Mouse (Mus musculus) ES-E14 (cell line): ENCODE data around the gene Eya3. TPM values are rescaled to one million over a fixed set of nuclear protein-coding genes. Genes with fewer than 3 reads are reported as not detected.

Experiments
- DNase-seq: peaks from one replicate; pipeline ENCODE4 v3.0.0-alpha.2; 2013; ENCODE audit warnings: low read depth, low spot score
- H3K27ac ChIP-seq: 2 replicates; pipeline ENCODE4 v1.5.1; 2012; ENCODE audit warnings: low read depth, mild to moderate bottlenecking, low read length, moderate library complexity, mixed read lengths; ENCODE audit not compliant: poor library complexity, insufficient read depth, severe bottlenecking
- H3K36me3 ChIP-seq: 2 replicates; pipeline ENCODE4 v1.6.1; 2012; ENCODE audit warnings: mild to moderate bottlenecking, low read length, moderate library complexity, mixed read lengths; ENCODE audit not compliant: control insufficient read depth, poor library complexity, insufficient read depth, severe bottlenecking
- H3K4me1 ChIP-seq, 2 experiments: fragments of 150-350 bp in 1 of 2; sonication (generic) in 1 of 2; 2 replicates each; pipeline ENCODE4 v1.6.1; 2012; ENCODE audit warnings: low read length in 2 of 2, mild to moderate bottlenecking in 1 of 2, mixed read lengths in 1 of 2; ENCODE audit not compliant: control insufficient read depth in 2 of 2, insufficient read depth in 2 of 2, poor library complexity in 1 of 2
- H3K4me3 ChIP-seq, 2 experiments: fragments of 150-350 bp in 1 of 2; sonication (generic) in 1 of 2; 2 replicates each; pipeline ENCODE4 v1.5.1; 2012; ENCODE audit warnings: low read length in 2 of 2, low read depth in 1 of 2, mild to moderate bottlenecking in 1 of 2, mixed read lengths in 1 of 2; ENCODE audit not compliant: insufficient read depth in 1 of 2, poor library complexity in 1 of 2, severe bottlenecking in 1 of 2
- H3K9ac ChIP-seq: 2 replicates; pipeline ENCODE4 v1.6.1; 2012; ENCODE audit warnings: low read depth, mild to moderate bottlenecking, low read length, mixed read lengths; ENCODE audit not compliant: poor library complexity, insufficient read depth, severe bottlenecking
- H3K9me3 ChIP-seq: fragments of 150-350 bp; sonication (generic); 2 replicates; pipeline ENCODE4 v1.6.1; 2012; ENCODE audit warnings: low read depth, mild to moderate bottlenecking, low read length; ENCODE audit not compliant: control insufficient read depth, insufficient read depth
- CHD2 ChIP-seq: IDR thresholded peaks from 2 replicates; pipeline ENCODE4 v1.6.1; 2014; ENCODE audit warnings: mild to moderate bottlenecking, low read depth, low read length, inconsistent platforms
- HCFC1 ChIP-seq: IDR thresholded peaks from 2 replicates; pipeline ENCODE4 v1.6.1; 2012; ENCODE audit warnings: low read length, inconsistent platforms, borderline replicate concordance; ENCODE audit not compliant: insufficient read depth
- MAFK ChIP-seq: IDR thresholded peaks from 2 replicates; pipeline ENCODE4 v1.6.1; 2014; ENCODE audit warnings: mild to moderate bottlenecking, low read depth, low read length, inconsistent platforms; ENCODE audit not compliant: insufficient read depth
- ZC3H11A ChIP-seq: IDR thresholded peaks from 2 replicates; pipeline ENCODE4 v1.6.1; 2012; ENCODE audit warnings: low read depth, mild to moderate bottlenecking, inconsistent platforms, low read length, borderline replicate concordance
- ZNF384 ChIP-seq: IDR thresholded peaks from 2 replicates; pipeline ENCODE4 v1.6.1; 2012; ENCODE audit warnings: low read depth, low read length, inconsistent platforms
- in situ Hi-C, 2 experiments: fragments of 600-800 bp; cut with MboI; formaldehyde crosslinking; loops; one replicate each; pipeline ENCODE4 v1.15.1; 2025; ENCODE audit warnings: low sequenced_read_pairs in 2 of 2, inconsistent platforms in 1 of 2; ENCODE audit not compliant: unreplicated experiment in 2 of 2
- total RNA-seq: library from RNA; depleted of rRNA; stranded (reverse); fragments of 300-350 nt; gene quantifications from 2 replicates; pipeline ENCODE4 v1.2.3, GENCODE M21; 2012

Eya3 gene
- total RNA-seq, 1 experiment = 31.9 TPM

GRCm38 (mm10) chr4:132748778-132749177, 110.0 kb downstream of the Eya3 start:
- H3K36me3 ChIP-seq = peaks cover 2% of the 10 kb centered on the region; the same call in 1 of the 2 replicates
- H3K4me3 ChIP-seq = no peak overlapping the region
- no peak for DNase-seq
- peak overlapping the region; percentile 73 for H3K27ac ChIP-seq
- in situ Hi-C loops = no loop called here
- no peak overlapping the region for H3K9ac ChIP-seq
- H3K9me3 ChIP-seq = no peaks in the 10 kb centered on the region
- H3K4me1 ChIP-seq = peaks cover 0 to 20% of the 10 kb centered on the region in 2 experiments; a peak in 2 of 4 replicates
- TF ChIP-seq ZNF384 (no peak), MAFK (no peak), CHD2 (no peak), ZC3H11A (no peak), HCFC1 (no peak)

GRCm38 (mm10) chr4:132749258-132749982, 110.6 kb downstream of the Eya3 start:
- no peaks in the 10 kb centered on the region for H3K9me3 ChIP-seq
- TF ChIP-seq HCFC1 (no peak), ZNF384 (peak; percentile 74)
- H3K9ac ChIP-seq = no peak overlapping the region
- in situ Hi-C loops = no loop called here
- DNase-seq = no peak
- H3K27ac ChIP-seq = peak overlapping the region; percentile 73; the same call in 1 of the 2 replicates
- H3K4me3 ChIP-seq = no peak overlapping the region
- peaks cover 2% of the 10 kb centered on the region; the same call in 1 of the 2 replicates for H3K36me3 ChIP-seq
- peaks cover 0 to 20% of the 10 kb centered on the region in 2 experiments; a peak in 2 of 4 replicates for H3K4me1 ChIP-seq

GRCm38 (mm10) chr4:132752992-132753391, 114.2 kb downstream of the Eya3 start:
- no peak overlapping the region for H3K27ac ChIP-seq
- peaks cover 5 to 11% of the 10 kb centered on the region in 2 experiments; a peak in 3 of 4 replicates for H3K4me1 ChIP-seq
- no peak for DNase-seq
- no peak overlapping the region for H3K4me3 ChIP-seq
- no peaks in the 10 kb centered on the region for H3K9me3 ChIP-seq
- in situ Hi-C loops = no loop called here
- no peaks in the 10 kb centered on the region; the same call in 1 of the 2 replicates for H3K36me3 ChIP-seq
- TF ChIP-seq HCFC1 = no peak
- TF ChIP-seq MAFK = no peak
- no peak for TF ChIP-seq ZNF384
- TF ChIP-seq ZC3H11A = no peak
- no peak for TF ChIP-seq CHD2
- no peak overlapping the region for H3K9ac ChIP-seq

- Histone ChIP-seq H3K4me1 (peaks cover 5 to 6% of the 10 kb centered on the region in 2 experiments; a peak in 3 of 4 replicates), H3K27ac (no peak within 1 kb of the TSS), H3K36me3 (no peaks in the 10 kb centered on the region; the same call in 1 of the 2 replicates), H3K9me3 (no peaks in the 10 kb centered on the region), H3K4me3 (peak within 1 kb of the TSS; percentile 50 to 53), H3K9ac (peak within 1 kb of the TSS; percentile 51)
- peak; percentile 67 for DNase-seq
- TF ChIP-seq MAFK = no peak
- TF ChIP-seq ZC3H11A = no peak
- TF ChIP-seq ZNF384 = no peak
- TF ChIP-seq CHD2 = no peak
- TF ChIP-seq HCFC1 = no peak
- in situ Hi-C loops = no loop called here
These were observed 118.2 kb downstream of the Eya3 start, which contains the start of gene Smpdl3b for GRCm38 (mm10) chr4:132756974-132757373. Gene Smpdl3b, minus strand, starts transcription at chr4:132757252.
